Mouse (Mus musculus) kidney, postnatal 36 days (tissue): Measurements from ENCODE around the gene Acot11.

Source experiments
- DNase-seq, 2 experiments: peaks; one replicate each; pipeline ENCODE4 v3.0.0; 2021 to 2022; ENCODE audit warnings: mixed read lengths in 2 of 2

Acot11 gene

GRCm38 (mm10) chr4:106804910-106805274 is at the start of gene Acot11:
Gene Acot11, minus strand, starts transcription at chr4:106804998.
- peak; percentile 77 to 83 for DNase-seq

- DNase-seq = peak in 1 of 2 experiments; percentile 46
Observed at GRCm38 (mm10) chr4:106848290-106849092, 43.7 kb upstream of the Acot11 start.

- DNase-seq = peak; percentile 61 to 82
Observed at GRCm38 (mm10) chr4:106847591-106848289, 42.9 kb upstream of the Acot11 start.

GRCm38 (mm10) chr4:106842561-106842960 is 37.8 kb upstream of the Acot11 start:
- no peak for DNase-seq

- DNase-seq = no peak
Observed at GRCm38 (mm10) chr4:106841856-106842255, 37.1 kb upstream of the Acot11 start.

GRCm38 (mm10) chr4:106841303-106841702 is 36.5 kb upstream of the Acot11 start:
- no peak for DNase-seq

GRCm38 (mm10) chr4:106840651-106841145 is 35.9 kb upstream of the Acot11 start:
- no peak for DNase-seq

GRCm38 (mm10) chr4:106839964-106840611 is 35.3 kb upstream of the Acot11 start:
- DNase-seq = peak; percentile 94 to 98

- peak in 1 of 2 experiments; percentile 54 for DNase-seq
Observed at GRCm38 (mm10) chr4:106839254-106839834, 34.5 kb upstream of the Acot11 start.

GRCm38 (mm10) chr4:106838548-106839253 is 33.9 kb upstream of the Acot11 start:
- peak; percentile 92 to 98 for DNase-seq

GRCm38 (mm10) chr4:106837964-106838363 is 33.2 kb upstream of the Acot11 start:
- peak; percentile 49 to 71 for DNase-seq

GRCm38 (mm10) chr4:106837425-106837824 is 32.6 kb upstream of the Acot11 start:
- no peak for DNase-seq

- DNase-seq = no peak
Observed at GRCm38 (mm10) chr4:106830545-106831112, 25.8 kb upstream of the Acot11 start.

GRCm38 (mm10) chr4:106827738-106828361 is 23.1 kb upstream of the Acot11 start:
- peak; percentile 77 to 81 for DNase-seq

- no peak for DNase-seq
Observed at GRCm38 (mm10) chr4:106825229-106825628, 20.4 kb upstream of the Acot11 start.

GRCm38 (mm10) chr4:106819404-106819803 is 14.6 kb upstream of the Acot11 start:
- no peak for DNase-seq

GRCm38 (mm10) chr4:106818332-106818731 is 13.5 kb upstream of the Acot11 start:
- no peak for DNase-seq

- DNase-seq = no peak
Observed at GRCm38 (mm10) chr4:106817017-106817416, 12.2 kb upstream of the Acot11 start.

GRCm38 (mm10) chr4:106815396-106816324 is 10.9 kb upstream of the Acot11 start:
- no peak for DNase-seq

- no peak for DNase-seq
Observed at GRCm38 (mm10) chr4:106811162-106811561, 6.4 kb upstream of the Acot11 start.
